Mouse (Mus musculus): ENCODE results near the gene Flad1. TPM values are rescaled to one million over a fixed set of nuclear protein-coding genes. Genes with fewer than 3 reads are reported as not detected.
"Not testable (repeated sequence)": the region's sequence is repeated elsewhere in the genome, so short reads cannot be mapped to it uniquely, and the experiment has no call there.

Flad1 gene
- 10 to 100 TPM; 37.7 to 45.7 TPM for polyA plus RNA-seq (2017; shearing (Covaris generic))

GRCm38 (mm10) chr3:89411490-89412393 is at the start of gene Flad1:
TSS of gene Flad1 (minus strand) at chr3:89411870.
- peak; percentile 100 for ATAC-seq

GRCm38 (mm10) chr3:89458965-89459807 is 47.5 kb upstream of the Flad1 start:
- peak; percentile 74 for ATAC-seq

GRCm38 (mm10) chr3:89458372-89458964 is 46.8 kb upstream of the Flad1 start:
- peak; percentile 62 for ATAC-seq

GRCm38 (mm10) chr3:89456726-89457665 is 45.3 kb upstream of the Flad1 start:
- no peak for ATAC-seq

GRCm38 (mm10) chr3:89455786-89456285 is 44.2 kb upstream of the Flad1 start:
- no peak for ATAC-seq

- ATAC-seq = no peak
Observed at GRCm38 (mm10) chr3:89454401-89455177, 42.9 kb upstream of the Flad1 start, which contains the start of gene Pmvk. TSS of gene Pmvk (plus strand) at chr3:89454541.

- ATAC-seq = no peak
Observed at GRCm38 (mm10) chr3:89451916-89452315, 40.2 kb upstream of the Flad1 start.

- ATAC-seq = peak; percentile 36
Observed at GRCm38 (mm10) chr3:89449541-89449940, 37.9 kb upstream of the Flad1 start.

- no peak for ATAC-seq
Observed at GRCm38 (mm10) chr3:89448720-89449537, 37.3 kb upstream of the Flad1 start.

GRCm38 (mm10) chr3:89440691-89441090 is 29.0 kb upstream of the Flad1 start:
- no peak for ATAC-seq

- peak; percentile 78 for ATAC-seq
Observed at GRCm38 (mm10) chr3:89437269-89437668, 25.6 kb upstream of the Flad1 start.

- ATAC-seq = peak; percentile 71
Observed at GRCm38 (mm10) chr3:89436176-89437113, 24.8 kb upstream of the Flad1 start, which contains the start of gene Pbxip1. TSS of gene Pbxip1 (plus strand) at chr3:89436706.

GRCm38 (mm10) chr3:89435041-89435440 is 23.4 kb upstream of the Flad1 start:
- ATAC-seq = no peak

- ATAC-seq = no peak
Observed at GRCm38 (mm10) chr3:89434532-89434931, 22.9 kb upstream of the Flad1 start.

- no peak for ATAC-seq
Observed at GRCm38 (mm10) chr3:89432606-89433005, 20.9 kb upstream of the Flad1 start.

GRCm38 (mm10) chr3:89430171-89431159 is 18.8 kb upstream of the Flad1 start, which contains the start of gene Pygo2:
TSS of gene Pygo2 (plus strand) at chr3:89430214.
- peak; percentile 98 for ATAC-seq

GRCm38 (mm10) chr3:89429021-89429420 is 17.4 kb upstream of the Flad1 start:
- ATAC-seq = not testable (repeated sequence)

All from activated CD4-positive, CD25-positive, alpha-beta regulatory T cell, adult 4 months (primary cell).